25 mouse cellular contexts compared by ENCODE assay signal in genomic region chr8:123791845-123792225, GRCm38 (mm10). TPM values are rescaled to one million over a fixed set of nuclear protein-coding genes. Genes with fewer than 3 reads are reported as not detected.
DNase-seq lines count a peak whose midpoint lies in the region; ATAC-seq and TF ChIP-seq lines count a peak whose summit lies in the region.
"Had no signal": no experiment of that assay in that cellular context is flagged by ENCODE, and none has a peak within 500 bp of the region (broad histone marks: within the 10 kb centered on the region; RNA-seq: fewer than 3 reads in every experiment).

No protein-coding gene starts in this region.

- H3K4me1 ChIP-seq in forebrain, embryonic 10.5 days = peaks cover 54% of the 10 kb centered on the region
- peaks cover 2% of the 10 kb centered on the region; the same call in 1 of the 2 replicates for H3K4me1 ChIP-seq in forebrain, embryonic 16.5 days (replicated peaks; ENCODE audit: control insufficient read depth, insufficient read depth, low read length)
- H3K4me1 ChIP-seq in kidney, embryonic 14.5 days (ENCODE audit: control insufficient read depth, insufficient read depth, low read length) = peaks cover 16% of the 10 kb centered on the region
- peaks cover 25% of the 10 kb centered on the region for H3K4me1 ChIP-seq in midbrain, embryonic 12.5 days
- H3K4me1 ChIP-seq in midbrain, postnatal 0 days (ENCODE audit: insufficient read depth, low read length) = no peaks in the 10 kb centered on the region
- H3K4me1 ChIP-seq in heart, embryonic 11.5 days (ENCODE audit: control insufficient read depth, insufficient read depth, low read length) = 0 out of 2 replicates have a peak, but pooled peaks cover 2% of the 10 kb centered on the region

- H3K27me3 ChIP-seq in forebrain, embryonic 10.5 days (ENCODE audit: poor library complexity, severe bottlenecking) = peaks cover 23% of the 10 kb centered on the region; the same call in 1 of the 2 replicates
- no peaks in the 10 kb centered on the region for H3K27me3 ChIP-seq in forebrain, embryonic 16.5 days (replicated peaks; ENCODE audit: control insufficient read depth, insufficient read depth, low read length)
- no peaks in the 10 kb centered on the region for H3K27me3 ChIP-seq in kidney, embryonic 14.5 days (ENCODE audit: control insufficient read depth, insufficient read depth, low read length)
- H3K27me3 ChIP-seq in midbrain, embryonic 12.5 days = peaks cover 11% of the 10 kb centered on the region; the same call in 1 of the 2 replicates
- H3K27me3 ChIP-seq in midbrain, postnatal 0 days (ENCODE audit: insufficient read depth, low read length) = no peaks in the 10 kb centered on the region
- no peaks in the 10 kb centered on the region; the same call in 1 of the 2 replicates for H3K27me3 ChIP-seq in heart, embryonic 11.5 days (ENCODE audit: control insufficient read depth, insufficient read depth, low read length)
- H3K27me3 ChIP-seq: embryonic facial prominence, embryonic 12.5 days; limb, embryonic 15.5 days had no signal

- no peaks in the 10 kb centered on the region for H3K9me3 ChIP-seq in forebrain, embryonic 10.5 days
- no peaks in the 10 kb centered on the region for H3K9me3 ChIP-seq in forebrain, embryonic 16.5 days (ENCODE audit: control insufficient read depth, low read length)
- H3K9me3 ChIP-seq in kidney, embryonic 14.5 days (ENCODE audit: control insufficient read depth, low read length) = no peaks in the 10 kb centered on the region
- no peaks in the 10 kb centered on the region for H3K9me3 ChIP-seq in midbrain, embryonic 12.5 days
- no peaks in the 10 kb centered on the region for H3K9me3 ChIP-seq in midbrain, postnatal 0 days (ENCODE audit: low read length)
- no peaks in the 10 kb centered on the region for H3K9me3 ChIP-seq in heart, embryonic 11.5 days (replicated peaks; ENCODE audit: control insufficient read depth, low read length)
- H3K9me3 ChIP-seq: embryonic facial prominence, embryonic 12.5 days; heart, embryonic 15.5 days; limb, embryonic 15.5 days; megakaryocyte, embryonic 14.5 days had no signal

- no peak for TF ChIP-seq CTCF in midbrain, postnatal 0 days (IDR thresholded peaks at IDR 0.05)

- 75% methylated on average over 7 of the region's 7 CpGs for WGBS in forebrain, embryonic 10.5 days
- WGBS in forebrain, embryonic 16.5 days = 67% methylated on average over 7 of the region's 7 CpGs
- 55% methylated on average over 7 of the region's 7 CpGs for WGBS in kidney, embryonic 14.5 days
- 53% methylated on average over 7 of the region's 7 CpGs for WGBS in midbrain, embryonic 12.5 days
- WGBS in midbrain, postnatal 0 days = 63% methylated on average over 7 of the region's 7 CpGs
- 82% methylated on average over 7 of the region's 7 CpGs for WGBS in heart, embryonic 11.5 days (ENCODE audit: insufficient replicate concordance)

- ATAC-seq in forebrain, embryonic 16.5 days = no peak
- 0 out of 2 replicates have a peak, but pooled peaks have one; percentile 8 for ATAC-seq in kidney, embryonic 14.5 days (ENCODE audit: low FRiP score, low TSS enrichment)
- ATAC-seq in midbrain, embryonic 12.5 days (ENCODE audit: low FRiP score, low read depth) = no peak
- ATAC-seq in midbrain, postnatal 0 days (ENCODE audit: low FRiP score) = no peak
- no peak for ATAC-seq in heart, embryonic 11.5 days (replicated peaks; ENCODE audit: insufficient number of reproducible peaks, low FRiP score, low TSS enrichment)
- ATAC-seq: activated CD4-positive, CD25-positive, alpha-beta regulatory T cell, adult 4 months; inflammation-experienced regulatory T-cells, adult 6 months had no signal

- H3K36me3 ChIP-seq in forebrain, embryonic 10.5 days (replicated peaks) = no peaks in the 10 kb centered on the region
- no peaks in the 10 kb centered on the region for H3K36me3 ChIP-seq in forebrain, embryonic 16.5 days (ENCODE audit: control insufficient read depth, insufficient read depth)
- H3K36me3 ChIP-seq in kidney, embryonic 14.5 days (ENCODE audit: control insufficient read depth, insufficient read depth, low read length) = no peaks in the 10 kb centered on the region
- no peaks in the 10 kb centered on the region for H3K36me3 ChIP-seq in midbrain, embryonic 12.5 days
- H3K36me3 ChIP-seq in midbrain, postnatal 0 days (ENCODE audit: insufficient read depth, low read length) = no peaks in the 10 kb centered on the region
- H3K36me3 ChIP-seq in heart, embryonic 11.5 days (ENCODE audit: control insufficient read depth, insufficient read depth, low read length) = no peaks in the 10 kb centered on the region
- H3K36me3 ChIP-seq: embryonic facial prominence, embryonic 12.5 days; heart, embryonic 15.5 days; limb, embryonic 15.5 days had no signal

- H3K27ac ChIP-seq in forebrain, embryonic 10.5 days = peak overlapping the region; percentile 90
- no peak overlapping the region for H3K27ac ChIP-seq in forebrain, embryonic 16.5 days (ENCODE audit: low read length)
- H3K27ac ChIP-seq in kidney, embryonic 14.5 days (ENCODE audit: low read depth, low read length) = no peak overlapping the region
- peak overlapping the region; percentile 73 for H3K27ac ChIP-seq in midbrain, embryonic 12.5 days (replicated peaks)
- H3K27ac ChIP-seq in midbrain, postnatal 0 days (ENCODE audit: low read depth, low read length) = no peak overlapping the region
- no peak overlapping the region for H3K27ac ChIP-seq in heart, embryonic 11.5 days (ENCODE audit: low read depth, low read length)
- H3K27ac ChIP-seq: embryonic facial prominence, embryonic 12.5 days; gastrocnemius, adult 2 months; heart, embryonic 15.5 days; left cerebral cortex, adult 2 months; limb, embryonic 15.5 days; liver, embryonic 14.5 days had no signal

- H3K4me3 ChIP-seq in forebrain, embryonic 10.5 days = peak overlapping the region; percentile 24; the same call in 1 of the 2 replicates
- no peak overlapping the region for H3K4me3 ChIP-seq in forebrain, embryonic 16.5 days (replicated peaks; ENCODE audit: low read length)
- H3K4me3 ChIP-seq in kidney, embryonic 14.5 days (ENCODE audit: low read length) = no peak overlapping the region
- H3K4me3 ChIP-seq in midbrain, embryonic 12.5 days = no peak overlapping the region
- H3K4me3 ChIP-seq in midbrain, postnatal 0 days (ENCODE audit: low read depth, low read length) = no peak overlapping the region
- no peak overlapping the region for H3K4me3 ChIP-seq in heart, embryonic 11.5 days (ENCODE audit: low read depth, low read length)
- H3K4me3 ChIP-seq: embryonic facial prominence, embryonic 12.5 days; gastrocnemius, adult 2 months; heart, embryonic 15.5 days; left cerebral cortex, adult 2 months; limb, embryonic 15.5 days; megakaryocyte, embryonic 14.5 days had no signal

- DNase-seq in forebrain, embryonic 10.5 days (ENCODE audit: extremely low spot score, low spot score) = no peak
- DNase-seq in kidney, adult 11 months = no peak
- no peak for DNase-seq in midbrain, postnatal 0 days (ENCODE audit: low spot score)
- DNase-seq: adrenal gland, adult 8-10 months; cerebellum, adult 11-12 months; cerebellum, postnatal 10 days; gastrocnemius, adult 2 months; heart, postnatal 36 days; left cerebral cortex, postnatal 4 days; lung, embryonic 14.5 days; thymus, adult 18-20 months; thymus, postnatal 36 days had no signal

- H3K9ac ChIP-seq in forebrain, embryonic 16.5 days (replicated peaks; ENCODE audit: low read depth, low read length) = no peak overlapping the region
- H3K9ac ChIP-seq in kidney, embryonic 14.5 days (ENCODE audit: low read depth, low read length) = no peak overlapping the region
- no peak overlapping the region for H3K9ac ChIP-seq in midbrain, embryonic 12.5 days (replicated peaks)
- no peak overlapping the region for H3K9ac ChIP-seq in midbrain, postnatal 0 days (replicated peaks; ENCODE audit: low read length, poor library complexity, severe bottlenecking)
- H3K9ac ChIP-seq in heart, embryonic 11.5 days (ENCODE audit: low read depth, low read length) = no peak overlapping the region
- H3K9ac ChIP-seq: embryonic facial prominence, embryonic 12.5 days; heart, embryonic 15.5 days; limb, embryonic 15.5 days; liver, embryonic 14.5 days; lung, embryonic 14.5 days had no signal

- H3K4me2 ChIP-seq in forebrain, embryonic 16.5 days (ENCODE audit: low read length) = no peak overlapping the region
- no peak overlapping the region for H3K4me2 ChIP-seq in kidney, embryonic 14.5 days (replicated peaks; ENCODE audit: low read depth, low read length)
- H3K4me2 ChIP-seq in midbrain, embryonic 12.5 days (replicated peaks) = no peak overlapping the region
- no peak overlapping the region for H3K4me2 ChIP-seq in midbrain, postnatal 0 days (ENCODE audit: low read depth, low read length, poor library complexity, severe bottlenecking)
- H3K4me2 ChIP-seq in heart, embryonic 11.5 days = no peak overlapping the region
- H3K4me2 ChIP-seq: embryonic facial prominence, embryonic 12.5 days; heart, embryonic 15.5 days; limb, embryonic 15.5 days; lung, embryonic 14.5 days had no signal

RNA-seq across cellular contexts. Expression of gene Rab4a, which starts 13.9 kb away (rescaled TPM):
- 74.9 and 77.6 TPM in 2 replicates for polyA plus RNA-seq in forebrain, embryonic 10.5 days (2016; fragmentation: Nextera tagmentation; extraction: Ambion mirVana)
- 82.6 and 83.8 TPM in 2 replicates for polyA plus RNA-seq in forebrain, embryonic 16.5 days (2015; fragmentation: Nextera tagmentation; extraction: Ambion mirVana)
- polyA plus RNA-seq in kidney, embryonic 14.5 days (2014; fragmentation: Nextera tagmentation; extraction: Ambion mirVana) = 33.3 and 45.3 TPM in 2 replicates
- polyA plus RNA-seq in midbrain, embryonic 12.5 days (2016; fragmentation: Nextera tagmentation; extraction: Ambion mirVana) = 55.3 and 57.8 TPM in 2 replicates
- 54.2 and 59.8 TPM in 2 replicates for total RNA-seq in midbrain, postnatal 0 days (2014; rRNA removed)
- polyA plus RNA-seq in midbrain, postnatal 0 days (2015; fragmentation: Nextera tagmentation; extraction: Ambion mirVana) = 97.7 and 101 TPM in 2 replicates
- 55.0 and 58.7 TPM in 2 replicates for polyA plus RNA-seq in heart, embryonic 11.5 days (2014; fragmentation: Nextera tagmentation; extraction: Ambion mirVana)
- total RNA-seq: neutrophil, adult 5-6 weeks had no signal

Comparison
In these comparisons a context has a peak if more than half of its experiments do, and no peak if none do; other contexts are left out.
1. H3K27ac ChIP-seq: peak in forebrain, embryonic 10.5 days (single experiment) and midbrain, embryonic 12.5 days (single experiment); none in forebrain, embryonic 16.5 days (single experiment), kidney, embryonic 14.5 days (single experiment), midbrain, postnatal 0 days (single experiment) and heart, embryonic 11.5 days (single experiment).